Mouse (Mus musculus): ENCODE data around the gene Dcx. TPM values are rescaled to one million over a fixed set of nuclear protein-coding genes. Genes with fewer than 3 reads are reported as not detected.

The Dcx gene
- polyA plus RNA-seq, 1 experiment: not detected

- H3K4me3 ChIP-seq (ENCODE audit: low read depth, low read length): no peak overlapping the region
- no peaks in the 10 kb centered on the region for H3K4me1 ChIP-seq (ENCODE audit: control insufficient read depth, insufficient read depth, low read length)
- no peaks in the 10 kb centered on the region for H3K36me3 ChIP-seq (ENCODE audit: control insufficient read depth, insufficient read depth, low read length, poor library complexity, severe bottlenecking)
- TF ChIP-seq EP300 (IDR thresholded peaks at IDR 0.05; ENCODE audit: insufficient read depth, low read depth, low read length) (no peak), CTCF (IDR thresholded peaks at IDR 0.05; ENCODE audit: low read depth, low read length) (no peak), POLR2A (IDR thresholded peaks at IDR 0.05; ENCODE audit: insufficient read depth, low read length) (no peak)
- H3K9me3 ChIP-seq (replicated peaks; ENCODE audit: control insufficient read depth, insufficient read depth, low read length, poor library complexity, severe bottlenecking): no peaks in the 10 kb centered on the region
- no peaks in the 10 kb centered on the region for H3K27me3 ChIP-seq (ENCODE audit: control insufficient read depth, insufficient read depth, low read length, poor library complexity, severe bottlenecking)
- no peak overlapping the region for H3K27ac ChIP-seq (ENCODE audit: insufficient read depth, low read length)
- no peak overlapping the region for H3K9ac ChIP-seq (ENCODE audit: low read depth, poor library complexity, severe bottlenecking)
Measured at GRCm38 (mm10) chrX:143867129-143867664, 65.9 kb downstream of the Dcx start.

- Histone ChIP-seq H3K9ac (ENCODE audit: low read depth, poor library complexity, severe bottlenecking) (no peak overlapping the region), H3K4me3 (ENCODE audit: low read depth, low read length) (no peak overlapping the region), H3K27me3 (ENCODE audit: control insufficient read depth, insufficient read depth, low read length, poor library complexity, severe bottlenecking) (no peaks in the 10 kb centered on the region), H3K27ac (ENCODE audit: insufficient read depth, low read length) (no peak overlapping the region), H3K4me1 (ENCODE audit: control insufficient read depth, insufficient read depth, low read length) (no peaks in the 10 kb centered on the region), H3K36me3 (ENCODE audit: control insufficient read depth, insufficient read depth, low read length, poor library complexity, severe bottlenecking) (no peaks in the 10 kb centered on the region), H3K9me3 (replicated peaks; ENCODE audit: control insufficient read depth, insufficient read depth, low read length, poor library complexity, severe bottlenecking) (no peaks in the 10 kb centered on the region)
- TF ChIP-seq CTCF (IDR thresholded peaks at IDR 0.05; ENCODE audit: low read depth, low read length) (no peak), EP300 (IDR thresholded peaks at IDR 0.05; ENCODE audit: insufficient read depth, low read depth, low read length) (no peak), POLR2A (IDR thresholded peaks at IDR 0.05; ENCODE audit: insufficient read depth, low read length) (no peak)
Measured at GRCm38 (mm10) chrX:143851351-143851750, 81.8 kb downstream of the Dcx start.

- Histone ChIP-seq H3K27me3 (ENCODE audit: control insufficient read depth, insufficient read depth, low read length, poor library complexity, severe bottlenecking) (no peaks in the 10 kb centered on the region), H3K27ac (ENCODE audit: insufficient read depth, low read length) (no peak overlapping the region), H3K4me1 (ENCODE audit: control insufficient read depth, insufficient read depth, low read length) (no peaks in the 10 kb centered on the region), H3K9ac (ENCODE audit: low read depth, poor library complexity, severe bottlenecking) (no peak overlapping the region), H3K4me3 (ENCODE audit: low read depth, low read length) (no peak overlapping the region), H3K36me3 (ENCODE audit: control insufficient read depth, insufficient read depth, low read length, poor library complexity, severe bottlenecking) (no peaks in the 10 kb centered on the region), H3K9me3 (replicated peaks; ENCODE audit: control insufficient read depth, insufficient read depth, low read length, poor library complexity, severe bottlenecking) (no peaks in the 10 kb centered on the region)
- TF ChIP-seq CTCF (IDR thresholded peaks at IDR 0.05; ENCODE audit: low read depth, low read length): no peak
- no peak for TF ChIP-seq POLR2A (IDR thresholded peaks at IDR 0.05; ENCODE audit: insufficient read depth, low read length)
- no peak for TF ChIP-seq EP300 (IDR thresholded peaks at IDR 0.05; ENCODE audit: insufficient read depth, low read depth, low read length)
Measured at GRCm38 (mm10) chrX:143849969-143850368, 83.1 kb downstream of the Dcx start.

GRCm38 (mm10) chrX:143846637-143847036 is 86.5 kb downstream of the Dcx start:
- Histone ChIP-seq H3K9ac (ENCODE audit: low read depth, poor library complexity, severe bottlenecking) (no peak overlapping the region), H3K27me3 (ENCODE audit: control insufficient read depth, insufficient read depth, low read length, poor library complexity, severe bottlenecking) (no peaks in the 10 kb centered on the region), H3K9me3 (replicated peaks; ENCODE audit: control insufficient read depth, insufficient read depth, low read length, poor library complexity, severe bottlenecking) (no peaks in the 10 kb centered on the region), H3K4me1 (ENCODE audit: control insufficient read depth, insufficient read depth, low read length) (no peaks in the 10 kb centered on the region), H3K27ac (ENCODE audit: insufficient read depth, low read length) (no peak overlapping the region), H3K36me3 (ENCODE audit: control insufficient read depth, insufficient read depth, low read length, poor library complexity, severe bottlenecking) (no peaks in the 10 kb centered on the region), H3K4me3 (ENCODE audit: low read depth, low read length) (no peak overlapping the region)
- TF ChIP-seq POLR2A (IDR thresholded peaks at IDR 0.05; ENCODE audit: insufficient read depth, low read length) (no peak), EP300 (IDR thresholded peaks at IDR 0.05; ENCODE audit: insufficient read depth, low read depth, low read length) (no peak), CTCF (IDR thresholded peaks at IDR 0.05; ENCODE audit: low read depth, low read length) (no peak)

- Histone ChIP-seq H3K4me1 (ENCODE audit: control insufficient read depth, insufficient read depth, low read length) (no peaks in the 10 kb centered on the region), H3K36me3 (ENCODE audit: control insufficient read depth, insufficient read depth, low read length, poor library complexity, severe bottlenecking) (no peaks in the 10 kb centered on the region), H3K27ac (ENCODE audit: insufficient read depth, low read length) (no peak within 1 kb of the TSS), H3K4me3 (ENCODE audit: low read depth, low read length) (no peak within 1 kb of the TSS), H3K9ac (ENCODE audit: low read depth, poor library complexity, severe bottlenecking) (no peak within 1 kb of the TSS), H3K9me3 (replicated peaks; ENCODE audit: control insufficient read depth, insufficient read depth, low read length, poor library complexity, severe bottlenecking) (no peaks in the 10 kb centered on the region), H3K27me3 (ENCODE audit: control insufficient read depth, insufficient read depth, low read length, poor library complexity, severe bottlenecking) (no peaks in the 10 kb centered on the region)
- no peak for TF ChIP-seq CTCF (IDR thresholded peaks at IDR 0.05; ENCODE audit: low read depth, low read length)
Measured at GRCm38 (mm10) chrX:143827212-143827611, 105.9 kb downstream of the Dcx start, which contains the start of gene Capn6. Capn6 (minus strand) TSS chrX:143827414.

- Histone ChIP-seq H3K4me3 (ENCODE audit: low read depth, low read length) (no peak overlapping the region), H3K27me3 (ENCODE audit: control insufficient read depth, insufficient read depth, low read length, poor library complexity, severe bottlenecking) (no peaks in the 10 kb centered on the region), H3K9me3 (replicated peaks; ENCODE audit: control insufficient read depth, insufficient read depth, low read length, poor library complexity, severe bottlenecking) (no peaks in the 10 kb centered on the region), H3K27ac (ENCODE audit: insufficient read depth, low read length) (no peak overlapping the region), H3K4me1 (ENCODE audit: control insufficient read depth, insufficient read depth, low read length) (no peaks in the 10 kb centered on the region), H3K36me3 (ENCODE audit: control insufficient read depth, insufficient read depth, low read length, poor library complexity, severe bottlenecking) (no peaks in the 10 kb centered on the region), H3K9ac (ENCODE audit: low read depth, poor library complexity, severe bottlenecking) (no peak overlapping the region)
- TF ChIP-seq EP300 (IDR thresholded peaks at IDR 0.05; ENCODE audit: insufficient read depth, low read depth, low read length) (no peak), CTCF (IDR thresholded peaks at IDR 0.05; ENCODE audit: low read depth, low read length) (no peak), POLR2A (IDR thresholded peaks at IDR 0.05; ENCODE audit: insufficient read depth, low read length) (no peak)
Measured at GRCm38 (mm10) chrX:143826521-143826920, 106.6 kb downstream of the Dcx start.

Measured in ES-Bruce4 (cell line).